Mouse (Mus musculus): ENCODE measurements around the gene Plk3. TPM values are rescaled to one million over a fixed set of nuclear protein-coding genes. Genes with fewer than 3 reads are reported as not detected.
"Not testable (repeated sequence)": the region's sequence is repeated elsewhere in the genome, so short reads cannot be mapped to it uniquely, and the experiment has no call there.

Plk3 gene
- 2.6 and 3.8 TPM in 2 replicates for polyA plus RNA-seq (2014; fragmentation: Nextera tagmentation; extraction: Ambion mirVana)

DNA sequence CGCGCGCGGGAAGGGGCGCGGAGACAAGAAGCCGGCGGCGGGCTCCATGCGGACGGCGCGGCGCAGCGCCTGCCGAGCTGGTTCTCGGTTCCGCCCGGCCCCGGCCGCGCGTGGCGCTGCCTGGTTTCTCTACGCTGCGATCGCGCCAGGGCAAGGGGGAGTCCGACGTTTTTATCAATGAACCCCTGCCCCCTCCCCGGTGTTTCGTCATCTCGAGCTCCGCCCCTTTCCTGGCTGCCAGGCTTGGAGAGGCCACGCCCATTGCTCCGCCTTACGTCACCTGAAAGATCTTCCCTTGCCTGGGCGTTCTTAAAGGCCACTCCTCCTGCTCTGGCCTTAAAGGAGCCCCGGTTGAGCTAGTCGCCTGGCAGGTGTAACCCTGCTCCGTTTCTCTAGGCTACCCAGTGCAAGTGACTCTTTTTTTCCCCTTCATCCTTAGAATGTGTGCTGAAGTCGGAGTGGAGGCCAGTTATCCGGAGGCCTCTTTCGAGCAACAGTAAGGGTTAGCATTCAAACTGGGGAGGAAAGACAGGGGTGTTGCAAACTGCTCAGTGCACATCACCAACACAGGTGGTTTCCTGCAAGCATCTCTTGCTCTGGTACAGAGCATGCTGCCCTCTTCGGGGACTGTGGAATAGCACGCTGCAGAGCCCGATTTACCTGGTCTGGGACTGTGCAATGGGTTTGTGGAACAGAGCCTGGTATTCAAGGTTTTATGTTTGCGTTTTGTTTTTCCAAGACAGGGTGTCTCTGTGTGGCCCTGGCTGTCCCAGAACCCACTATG is at the start of gene Plk3:
Plk3 (minus strand) TSS at position 147 of the 784 bp plus-strand sequence.
- ATAC-seq (ENCODE audit: insufficient number of reproducible peaks, insufficient read depth, low FRiP score, low read depth): peak; percentile 89
- Histone ChIP-seq H3K36me3 (ENCODE audit: control insufficient read depth, insufficient read depth, low read length) (peaks cover 4% of the 10 kb centered on the region; the same call in 1 of the 2 replicates), H3K27me3 (ENCODE audit: control insufficient read depth, insufficient read depth, low read length) (peaks cover 7% of the 10 kb centered on the region; the same call in 1 of the 2 replicates), H3K4me1 (ENCODE audit: control insufficient read depth, insufficient read depth, low read length) (peaks cover 10% of the 10 kb centered on the region; the same call in 1 of the 2 replicates), H3K27ac (ENCODE audit: low read length) (no peak within 1 kb of the TSS), H3K4me2 (replicated peaks; ENCODE audit: low read depth, low read length) (peak within 1 kb of the TSS; percentile 89), H3K4me3 (ENCODE audit: low read depth, low read length) (peak within 1 kb of the TSS; percentile 59), H3K9me3 (ENCODE audit: control insufficient read depth, low read depth, low read length) (no peaks in the 10 kb centered on the region), H3K9ac (replicated peaks; ENCODE audit: low read depth, low read length) (peak within 1 kb of the TSS; percentile 60)
- 2% methylated on average over 30 of the region's 48 CpGs for WGBS

DNA sequence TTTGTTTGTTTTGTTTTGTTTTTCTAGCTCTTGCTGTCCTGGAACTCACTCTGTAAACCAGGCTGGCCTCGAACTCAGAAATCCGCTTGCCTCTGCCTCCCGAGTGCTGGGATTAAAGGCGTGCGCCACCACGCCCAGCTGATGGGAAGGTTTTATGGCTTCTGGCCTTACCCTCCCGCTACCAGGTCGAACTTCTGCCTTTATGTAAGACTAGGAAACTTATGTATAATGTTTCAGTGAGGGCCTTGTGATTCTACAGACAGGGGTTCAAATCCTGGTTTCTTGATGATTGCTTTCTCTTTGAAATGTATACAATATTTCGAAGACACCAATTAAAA is 49.0 kb upstream of the Plk3 start:
- Histone ChIP-seq H3K4me3 (ENCODE audit: low read depth, low read length) (peak overlapping the region; percentile 78), H3K36me3 (ENCODE audit: control insufficient read depth, insufficient read depth, low read length) (peaks cover 18% of the 10 kb centered on the region), H3K4me2 (replicated peaks; ENCODE audit: low read depth, low read length) (peak overlapping the region; percentile 37), H3K9ac (replicated peaks; ENCODE audit: low read depth, low read length) (0 out of 2 replicates have a peak overlapping the region, but pooled peaks have one; percentile 45)
- peak; percentile 51; the same call in 1 of the 2 replicates for ATAC-seq (ENCODE audit: insufficient number of reproducible peaks, insufficient read depth, low FRiP score, low read depth)
- H3K9me3 ChIP-seq (ENCODE audit: control insufficient read depth, low read depth, low read length); H3K27me3 ChIP-seq (ENCODE audit: control insufficient read depth, insufficient read depth, low read length); H3K27ac ChIP-seq (ENCODE audit: low read length); H3K4me1 ChIP-seq (ENCODE audit: control insufficient read depth, insufficient read depth, low read length): not testable (repeated sequence)
- WGBS: 12% methylated on average over 9 of the region's 9 CpGs

DNA sequence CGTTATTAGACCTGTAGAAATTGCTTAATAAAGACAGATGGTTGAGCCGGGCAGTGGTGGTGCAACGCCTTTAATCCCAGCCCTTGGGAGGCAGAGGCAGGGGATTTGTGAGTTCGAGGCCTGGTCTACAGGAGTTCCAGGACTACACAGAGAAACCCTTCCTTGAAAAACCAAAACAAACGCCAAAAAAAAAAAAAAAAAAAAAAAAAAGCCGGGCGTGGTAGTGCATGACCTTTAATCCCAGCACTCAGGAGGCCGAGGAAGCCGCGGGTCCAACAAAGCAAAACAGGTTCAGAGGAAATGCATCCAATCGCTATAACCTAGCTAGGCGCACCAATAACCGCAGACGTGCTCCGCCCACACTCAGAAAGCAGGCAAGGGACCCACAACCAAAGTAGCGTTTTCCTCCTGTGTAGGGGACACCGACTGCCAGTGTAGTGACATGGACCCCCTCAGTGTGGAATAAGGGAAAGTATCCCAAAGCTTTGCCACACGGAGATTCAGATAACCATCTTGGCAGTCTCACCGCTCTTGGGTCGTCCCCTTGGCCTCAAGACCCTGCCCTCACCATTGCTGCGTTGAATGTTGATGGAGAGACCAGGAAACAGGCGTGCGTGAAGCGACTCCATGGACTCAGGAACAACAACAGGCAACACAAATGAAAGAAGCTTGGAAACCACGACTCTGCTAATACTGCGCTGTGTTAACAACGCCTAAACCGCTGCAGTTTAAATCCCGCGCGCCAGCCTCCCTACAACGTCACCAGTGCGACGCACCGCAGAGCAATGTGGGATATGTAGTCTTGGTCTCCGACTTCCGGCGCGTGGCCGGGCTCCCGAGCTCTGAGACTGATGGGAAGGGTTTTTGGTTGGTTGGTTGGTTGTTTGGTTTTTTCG is 48.3 kb upstream of the Plk3 start, which contains the start of gene Kif2c:
Kif2c (minus strand) TSS at position 777 of the 896 bp plus-strand sequence.
- ATAC-seq (ENCODE audit: insufficient number of reproducible peaks, insufficient read depth, low FRiP score, low read depth): peak; percentile 95
- Histone ChIP-seq H3K27me3 (ENCODE audit: control insufficient read depth, insufficient read depth, low read length) (no peaks in the 10 kb centered on the region), H3K9ac (replicated peaks; ENCODE audit: low read depth, low read length) (peak within 1 kb of the TSS; percentile 45), H3K36me3 (ENCODE audit: control insufficient read depth, insufficient read depth, low read length) (peaks cover 24% of the 10 kb centered on the region), H3K9me3 (ENCODE audit: control insufficient read depth, low read depth, low read length) (no peaks in the 10 kb centered on the region), H3K4me3 (ENCODE audit: low read depth, low read length) (peak within 1 kb of the TSS; percentile 78), H3K27ac (ENCODE audit: low read length) (peak within 1 kb of the TSS; percentile 45; the same call in 1 of the 2 replicates), H3K4me2 (replicated peaks; ENCODE audit: low read depth, low read length) (peak within 1 kb of the TSS; percentile 68), H3K4me1 (ENCODE audit: control insufficient read depth, insufficient read depth, low read length) (peaks cover 6% of the 10 kb centered on the region; the same call in 1 of the 2 replicates)
- WGBS: 2% methylated on average over 41 of the region's 42 CpGs

DNA sequence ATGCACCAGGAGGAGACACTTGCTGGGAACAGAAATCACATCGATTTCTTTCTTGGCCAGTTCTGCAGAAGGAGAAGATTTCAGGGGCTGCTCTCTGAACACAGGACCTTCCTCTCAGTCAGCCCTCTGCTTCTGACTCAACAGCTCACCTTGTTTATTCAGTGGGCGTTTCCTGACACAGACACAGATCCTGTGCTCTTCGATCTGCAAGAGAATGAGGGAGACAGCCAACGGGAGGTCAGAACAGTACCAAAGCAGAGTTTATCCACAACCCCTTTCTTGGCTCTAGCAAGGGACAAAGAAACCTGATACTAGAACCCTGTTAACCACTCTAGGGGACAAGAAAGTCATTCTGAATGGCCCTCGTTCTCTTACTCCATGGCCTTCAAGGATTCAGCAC is 36.2 kb upstream of the Plk3 start:
- Histone ChIP-seq H3K9me3 (ENCODE audit: control insufficient read depth, low read depth, low read length) (no peaks in the 10 kb centered on the region), H3K4me3 (ENCODE audit: low read depth, low read length) (no peak overlapping the region), H3K36me3 (ENCODE audit: control insufficient read depth, insufficient read depth, low read length) (peaks cover 78% of the 10 kb centered on the region), H3K27me3 (ENCODE audit: control insufficient read depth, insufficient read depth, low read length) (no peaks in the 10 kb centered on the region), H3K27ac (ENCODE audit: low read length) (no peak overlapping the region), H3K4me1 (ENCODE audit: control insufficient read depth, insufficient read depth, low read length) (no peaks in the 10 kb centered on the region), H3K9ac (replicated peaks; ENCODE audit: low read depth, low read length) (no peak overlapping the region), H3K4me2 (replicated peaks; ENCODE audit: low read depth, low read length) (no peak overlapping the region)
- 80% methylated on average over 5 of the region's 5 CpGs for WGBS
- ATAC-seq (ENCODE audit: insufficient number of reproducible peaks, insufficient read depth, low FRiP score, low read depth): no peak

DNA sequence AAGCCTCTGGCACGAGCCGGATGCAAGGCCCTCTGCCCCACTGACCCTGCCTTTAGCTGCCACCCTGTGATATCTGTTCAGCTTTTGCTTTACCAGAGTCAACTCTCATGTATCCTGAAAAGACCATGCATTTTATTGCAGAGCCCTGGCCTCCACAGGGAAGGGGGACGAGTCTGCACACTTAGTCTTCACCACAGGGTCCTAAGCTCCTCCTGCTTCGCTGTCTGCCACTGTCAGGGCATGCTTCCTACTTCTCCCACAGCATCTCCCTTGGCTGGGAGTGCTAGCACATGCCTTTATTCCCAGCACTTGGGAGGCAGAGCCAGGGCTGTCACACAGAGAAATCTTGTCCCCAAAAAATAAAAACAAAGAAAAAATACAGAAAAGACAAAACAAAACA is 27.4 kb upstream of the Plk3 start:
- H3K9me3 ChIP-seq (ENCODE audit: control insufficient read depth, low read depth, low read length): no peaks in the 10 kb centered on the region
- no peak overlapping the region for H3K9ac ChIP-seq (replicated peaks; ENCODE audit: low read depth, low read length)
- no peak for ATAC-seq (ENCODE audit: insufficient number of reproducible peaks, insufficient read depth, low FRiP score, low read depth)
- H3K27me3 ChIP-seq (ENCODE audit: control insufficient read depth, insufficient read depth, low read length): no peaks in the 10 kb centered on the region
- no peak overlapping the region for H3K4me2 ChIP-seq (replicated peaks; ENCODE audit: low read depth, low read length)
- H3K4me1 ChIP-seq (ENCODE audit: control insufficient read depth, insufficient read depth, low read length): no peaks in the 10 kb centered on the region
- H3K36me3 ChIP-seq (ENCODE audit: control insufficient read depth, insufficient read depth, low read length): peaks cover 56% of the 10 kb centered on the region
- WGBS: 69% methylated on average over 4 of the region's 4 CpGs
- no peak overlapping the region for H3K27ac ChIP-seq (ENCODE audit: low read length)
- no peak overlapping the region for H3K4me3 ChIP-seq (ENCODE audit: low read depth, low read length)

DNA sequence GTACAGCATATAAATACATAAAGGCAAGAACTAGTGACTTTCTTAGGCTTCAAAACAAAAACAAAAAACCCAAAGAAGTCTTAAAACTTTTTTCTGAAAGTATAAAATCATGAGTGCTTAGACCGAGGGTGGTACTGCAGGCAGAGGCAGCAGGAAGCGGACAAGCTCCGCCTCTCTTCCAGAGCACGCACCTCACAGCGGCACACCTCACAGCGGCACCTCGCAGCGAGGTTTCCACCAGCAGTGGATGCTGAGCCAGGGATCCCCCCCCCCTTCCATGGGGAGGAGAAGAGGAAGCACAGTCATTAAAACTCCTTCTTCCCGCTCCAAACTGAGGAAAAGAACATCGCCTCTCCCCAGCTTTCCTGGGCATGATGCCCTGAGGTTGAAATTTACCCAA is 25.9 kb upstream of the Plk3 start:
- ATAC-seq (ENCODE audit: insufficient number of reproducible peaks, insufficient read depth, low FRiP score, low read depth): no peak
- no peak overlapping the region for H3K27ac ChIP-seq (ENCODE audit: low read length)
- no peaks in the 10 kb centered on the region for H3K4me1 ChIP-seq (ENCODE audit: control insufficient read depth, insufficient read depth, low read length)
- no peak overlapping the region for H3K9ac ChIP-seq (replicated peaks; ENCODE audit: low read depth, low read length)
- H3K4me2 ChIP-seq (replicated peaks; ENCODE audit: low read depth, low read length): no peak overlapping the region
- no peaks in the 10 kb centered on the region for H3K9me3 ChIP-seq (ENCODE audit: control insufficient read depth, low read depth, low read length)
- 81% methylated on average over 10 of the region's 10 CpGs for WGBS
- H3K27me3 ChIP-seq (ENCODE audit: control insufficient read depth, insufficient read depth, low read length): no peaks in the 10 kb centered on the region
- peaks cover 40% of the 10 kb centered on the region for H3K36me3 ChIP-seq (ENCODE audit: control insufficient read depth, insufficient read depth, low read length)
- no peak overlapping the region for H3K4me3 ChIP-seq (ENCODE audit: low read depth, low read length)

DNA sequence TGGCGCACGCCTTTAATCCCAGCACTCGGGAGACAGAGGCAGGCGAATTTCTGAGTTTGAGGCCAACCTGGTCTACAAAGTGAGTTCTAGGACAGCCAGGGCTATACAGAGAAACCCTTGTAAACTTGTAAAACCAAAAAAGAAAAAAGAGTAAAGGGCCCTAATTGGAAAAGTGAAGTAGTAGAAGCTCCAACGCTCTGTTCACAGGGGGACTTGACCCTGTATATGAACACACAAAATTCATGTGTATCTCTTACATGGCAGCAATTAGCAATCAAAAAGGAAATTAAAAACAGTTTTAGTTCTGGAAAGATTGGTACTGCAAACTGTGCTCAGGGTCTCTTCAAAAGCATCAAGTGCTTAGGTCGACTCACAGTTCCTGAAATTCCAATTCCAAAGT is 22.6 kb upstream of the Plk3 start:
- no peak for ATAC-seq (ENCODE audit: insufficient number of reproducible peaks, insufficient read depth, low FRiP score, low read depth)
- Histone ChIP-seq H3K4me3 (ENCODE audit: low read depth, low read length) (peak overlapping the region; percentile 97), H3K9ac (replicated peaks; ENCODE audit: low read depth, low read length) (no peak overlapping the region), H3K4me2 (replicated peaks; ENCODE audit: low read depth, low read length) (peak overlapping the region; percentile 63; the same call in 1 of the 2 replicates), H3K9me3 (ENCODE audit: control insufficient read depth, low read depth, low read length) (no peaks in the 10 kb centered on the region), H3K36me3 (ENCODE audit: control insufficient read depth, insufficient read depth, low read length) (peaks cover 49% of the 10 kb centered on the region), H3K27ac (ENCODE audit: low read length) (no peak overlapping the region), H3K27me3 (ENCODE audit: control insufficient read depth, insufficient read depth, low read length) (no peaks in the 10 kb centered on the region), H3K4me1 (ENCODE audit: control insufficient read depth, insufficient read depth, low read length) (peaks cover 14% of the 10 kb centered on the region; the same call in 1 of the 2 replicates)
- WGBS: 22% methylated on average over 6 of the region's 6 CpGs

DNA sequence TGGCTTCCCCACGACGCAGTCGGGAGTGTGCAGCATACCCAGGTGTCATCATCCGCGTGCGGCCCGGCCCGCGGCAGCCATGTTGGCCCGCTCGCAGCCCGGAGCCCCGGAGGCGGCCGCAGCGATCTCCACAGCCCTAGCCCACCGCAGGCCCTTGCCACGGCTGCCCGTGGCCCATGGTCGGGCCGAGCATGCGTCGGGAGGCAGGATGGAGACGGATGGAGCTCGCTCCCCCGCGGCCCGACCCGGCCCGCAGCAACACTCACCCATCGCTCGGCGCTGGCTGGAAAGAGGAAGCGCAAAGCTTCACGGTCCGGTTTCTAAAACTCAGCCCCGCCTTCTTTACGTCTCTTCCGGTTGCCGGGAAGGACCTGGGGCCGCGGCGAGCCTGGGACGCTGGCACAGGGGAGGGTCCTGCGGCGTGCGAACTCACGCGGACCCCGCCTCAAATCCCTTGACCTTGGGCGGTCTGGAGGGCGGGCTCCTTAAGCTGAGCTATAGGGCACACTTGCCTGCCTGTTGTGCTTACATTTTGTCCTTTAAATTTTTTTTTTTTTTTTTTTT is 22.1 kb upstream of the Plk3 start, which contains the start of gene Rps8:
Rps8 (minus strand) TSS at position 452 of the 564 bp plus-strand sequence.
- under 1% methylated on average over 52 of the region's 52 CpGs for WGBS
- ATAC-seq (ENCODE audit: insufficient number of reproducible peaks, insufficient read depth, low FRiP score, low read depth): peak; percentile 91

More for the DNA sequence above, 22.1 kb upstream of the Plk3 start, which contains the start of gene Rps8:
- Histone ChIP-seq H3K27me3 (ENCODE audit: control insufficient read depth, insufficient read depth, low read length) (no peaks in the 10 kb centered on the region), H3K4me3 (ENCODE audit: low read depth, low read length) (peak within 1 kb of the TSS; percentile 97), H3K9me3 (ENCODE audit: control insufficient read depth, low read depth, low read length) (no peaks in the 10 kb centered on the region), H3K4me2 (replicated peaks; ENCODE audit: low read depth, low read length) (peak within 1 kb of the TSS; percentile 63), H3K4me1 (ENCODE audit: control insufficient read depth, insufficient read depth, low read length) (peaks cover 14% of the 10 kb centered on the region; the same call in 1 of the 2 replicates), H3K9ac (replicated peaks; ENCODE audit: low read depth, low read length) (peak within 1 kb of the TSS; percentile 99), H3K27ac (ENCODE audit: low read length) (peak within 1 kb of the TSS; percentile 95), H3K36me3 (ENCODE audit: control insufficient read depth, insufficient read depth, low read length) (peaks cover 48% of the 10 kb centered on the region)

Data from stomach, embryonic 14.5 days (tissue).